Mouse (Mus musculus) left cerebral cortex, adult 11 months (tissue): ENCODE data around the gene Ece1.
"Not testable (repeated sequence)": the region's sequence is repeated elsewhere in the genome, so short reads cannot be mapped to it uniquely, and the experiment has no call there.

Source experiments
- DNase-seq: peaks from one replicate; pipeline ENCODE4 v3.0.0; 2022; ENCODE audit warnings: low spot score

Gene Ece1

DNA sequence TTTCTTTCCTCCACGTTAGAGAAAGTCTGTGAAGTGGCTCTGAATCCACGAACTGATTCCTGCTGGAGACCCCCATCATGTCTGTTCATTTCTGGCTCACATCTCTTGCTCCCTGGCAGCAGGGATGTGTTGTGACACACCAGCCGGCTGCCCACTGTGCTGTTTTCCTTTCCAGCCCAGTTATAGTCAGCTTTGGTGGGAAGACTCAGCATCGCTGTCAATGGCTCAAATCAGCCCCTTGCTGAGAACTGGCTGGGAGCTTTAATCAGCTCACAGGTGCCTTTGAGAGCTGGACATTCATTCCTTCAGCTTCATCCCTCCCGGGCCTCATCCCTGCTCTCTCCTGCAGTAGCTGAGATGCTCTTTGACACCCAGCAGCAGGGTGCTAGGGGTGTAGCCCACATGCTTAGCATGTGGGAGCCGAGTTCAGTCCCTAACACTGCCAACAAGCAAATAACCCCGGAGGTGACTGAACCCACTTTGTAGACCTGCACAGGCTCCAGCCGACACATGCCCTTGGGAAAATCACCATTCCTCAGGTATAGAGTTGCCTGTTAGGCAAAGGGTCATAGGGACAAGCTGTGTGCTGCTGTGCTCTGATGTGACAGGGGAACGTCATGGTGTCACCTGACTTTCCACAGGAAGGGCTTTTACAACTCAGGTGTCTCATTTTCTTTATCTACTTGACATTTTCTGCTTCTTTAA, 80.9 kb downstream of the Ece1 start:
- no peak for DNase-seq

DNA sequence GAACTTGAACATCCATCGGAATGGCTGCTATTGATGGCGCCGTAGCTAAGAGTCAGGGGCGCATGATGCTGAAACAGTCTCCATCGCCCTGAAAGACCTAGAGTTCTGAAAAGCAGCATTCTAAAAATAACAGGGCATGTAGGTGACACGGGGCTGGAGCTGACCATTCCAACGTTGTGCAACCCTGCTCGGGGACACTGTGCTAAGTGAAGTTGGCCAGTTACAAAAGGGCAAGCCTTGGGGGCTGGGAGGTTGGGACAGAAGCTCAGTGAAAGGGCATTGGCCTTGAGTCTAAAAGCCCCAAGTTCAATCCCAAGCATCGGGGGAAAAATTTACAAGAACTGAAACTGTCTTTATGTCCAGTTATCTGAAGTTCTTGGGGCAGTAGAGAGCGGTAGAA, 81.5 kb downstream of the Ece1 start:
- DNase-seq, result no peak

DNA sequence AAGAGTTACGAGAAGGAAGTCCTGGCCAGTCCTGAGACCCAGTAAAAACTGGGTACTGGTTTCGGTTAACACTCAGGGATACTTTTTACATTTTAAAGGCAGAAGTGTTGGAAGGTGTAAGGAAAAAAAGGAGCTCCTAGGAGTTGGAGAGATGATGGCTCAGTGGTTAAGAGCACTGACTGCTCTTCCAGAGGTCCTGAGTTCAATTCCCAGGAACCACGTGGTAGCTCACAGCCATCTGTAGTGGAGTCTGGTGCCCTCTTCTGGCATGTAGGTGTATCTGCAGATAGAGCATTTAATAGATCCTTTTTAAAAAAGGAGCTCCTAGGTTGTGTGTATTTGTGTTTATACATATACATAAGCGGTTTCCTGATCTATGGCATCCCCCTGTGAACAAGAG, 83.3 kb downstream of the Ece1 start:
- no peak for DNase-seq

DNA sequence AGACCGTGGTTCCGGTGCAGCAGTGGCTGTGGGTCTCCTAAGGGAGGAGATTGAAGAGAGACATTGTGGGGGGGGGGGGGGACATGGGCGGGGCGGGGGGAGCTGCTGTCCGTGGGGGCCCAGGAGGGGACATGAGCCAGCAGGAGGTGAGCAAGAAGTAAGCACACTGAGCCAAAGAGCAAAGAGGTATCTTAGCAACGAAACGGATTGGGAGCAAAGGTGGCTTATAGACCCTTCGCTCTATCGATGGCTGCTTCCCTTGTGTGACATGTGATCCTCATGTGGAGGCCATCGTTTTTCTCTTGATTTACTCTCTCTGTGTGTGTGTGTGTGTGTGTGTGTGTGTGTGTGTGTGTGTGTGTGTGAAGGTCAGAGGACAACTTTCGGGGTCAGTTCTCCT, 84.4 kb downstream of the Ece1 start:
- DNase-seq, result no peak

DNA sequence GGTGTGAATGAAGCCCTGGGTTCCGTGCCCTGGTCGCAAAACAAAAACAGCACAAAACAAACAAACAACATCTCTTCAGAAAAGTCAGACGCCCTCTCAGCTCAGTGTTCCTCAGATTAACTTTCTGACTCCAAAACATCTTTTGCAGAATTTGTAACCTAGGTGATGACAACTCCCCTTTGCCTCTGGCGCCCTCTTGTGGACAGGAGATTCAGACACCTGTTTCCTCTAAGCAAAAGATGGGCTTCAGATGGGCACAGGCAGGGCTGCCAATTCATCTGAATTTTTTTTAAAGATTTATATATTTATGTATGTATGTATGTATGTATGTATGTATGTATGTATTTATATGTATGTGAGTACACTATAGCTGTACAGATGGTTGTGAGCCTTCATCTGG, 90.8 kb downstream of the Ece1 start:
- peak; percentile 62 for DNase-seq

DNA sequence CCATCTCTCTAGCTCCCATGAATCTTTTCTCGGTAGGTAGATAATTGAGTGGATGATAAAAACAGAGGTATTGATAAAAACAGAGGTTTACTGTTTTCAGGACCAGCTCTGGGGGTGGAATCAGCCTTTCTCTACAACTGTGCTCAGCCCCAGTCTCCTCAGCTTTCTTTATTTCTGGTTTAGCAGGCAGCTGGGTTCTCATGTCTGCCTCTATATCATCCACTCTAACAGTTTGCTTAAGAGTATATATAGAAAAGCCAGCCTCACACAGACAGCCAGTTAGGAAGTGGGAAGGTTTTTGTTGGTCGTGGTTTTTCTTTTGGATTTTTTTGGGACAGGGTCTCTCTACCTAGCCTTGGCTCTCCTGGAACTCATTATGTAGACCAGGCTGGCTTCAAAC, 92.1 kb downstream of the Ece1 start:
- DNase-seq, result no peak

DNA sequence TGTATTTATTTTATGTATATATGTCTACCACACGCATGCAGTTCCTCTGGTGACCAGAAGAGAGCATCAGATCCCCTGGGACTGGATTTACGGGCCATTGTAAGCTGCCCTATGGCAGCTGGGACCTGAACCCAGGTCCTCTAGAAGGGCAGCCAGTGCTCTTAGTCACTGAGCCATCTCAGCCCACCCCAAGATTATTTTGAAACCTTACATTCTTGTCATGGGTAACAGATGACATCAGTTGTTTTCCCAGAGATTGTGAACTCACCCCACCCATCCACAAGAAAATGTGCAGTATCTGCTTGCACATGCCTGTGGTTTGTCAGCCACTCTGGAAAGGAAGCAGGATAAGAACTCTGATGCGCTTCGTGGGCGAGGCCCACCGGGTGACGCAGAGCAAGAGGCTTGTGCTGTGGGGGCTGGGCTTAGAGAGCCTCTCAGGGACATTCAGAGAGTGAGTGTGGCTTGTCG, 92.9 kb downstream of the Ece1 start:
- no peak for DNase-seq

DNA sequence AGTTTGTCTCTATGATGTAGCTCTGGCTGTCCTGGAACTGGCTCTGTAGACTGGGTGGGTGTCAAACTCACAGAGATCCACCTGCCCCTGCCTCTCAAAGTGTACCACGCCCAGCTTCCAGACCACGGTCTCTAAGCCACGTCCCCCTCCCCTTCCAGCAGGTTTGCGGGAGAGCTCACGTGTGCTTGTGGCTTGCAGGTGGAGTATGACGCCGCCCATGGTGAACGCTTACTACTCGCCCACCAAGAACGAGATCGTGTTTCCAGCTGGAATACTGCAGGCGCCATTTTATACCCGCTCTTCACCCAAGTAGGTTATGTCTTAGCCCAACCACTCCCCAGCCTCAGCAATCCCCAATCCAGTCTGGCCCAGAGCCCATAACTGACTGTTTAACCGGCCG, 94.2 kb downstream of the Ece1 start:
- no peak for DNase-seq

DNA sequence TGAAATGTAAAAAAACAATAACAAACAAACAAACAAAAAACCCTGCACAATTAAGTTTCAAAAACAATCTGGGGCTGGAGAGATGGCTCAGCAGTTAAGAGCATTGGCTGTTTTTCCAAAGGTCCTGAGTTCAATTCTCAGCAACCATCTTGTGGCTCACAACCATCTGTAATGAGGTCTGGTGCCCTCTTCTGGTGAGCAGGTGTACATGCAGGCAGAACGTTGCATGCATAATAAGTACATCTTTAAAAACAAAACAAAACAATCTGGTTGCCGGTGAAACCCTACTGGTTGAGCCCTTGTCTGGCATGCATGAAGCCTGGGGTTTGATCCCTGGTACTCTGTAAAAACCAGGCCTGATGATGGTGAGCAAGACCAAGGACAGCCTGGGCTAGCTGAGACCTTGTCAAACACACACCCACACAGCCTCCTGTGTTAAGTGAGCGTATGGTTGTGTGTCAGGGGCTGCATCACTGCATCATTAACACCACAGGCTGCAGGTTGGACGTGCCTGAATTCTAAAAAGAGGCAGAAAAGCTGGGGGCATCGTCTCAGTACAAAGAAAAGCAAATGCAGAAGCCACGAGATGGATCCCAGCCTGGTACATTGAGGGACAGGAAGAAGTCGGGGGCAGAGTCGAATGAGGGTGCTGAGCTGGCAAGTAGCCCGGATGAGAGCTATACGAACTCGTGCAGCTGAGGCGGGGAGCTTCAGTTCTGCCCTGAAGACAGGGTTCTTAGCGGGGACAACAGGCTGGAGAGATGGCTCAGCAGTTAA, 98.0 kb downstream of the Ece1 start:
- no peak for DNase-seq

DNA sequence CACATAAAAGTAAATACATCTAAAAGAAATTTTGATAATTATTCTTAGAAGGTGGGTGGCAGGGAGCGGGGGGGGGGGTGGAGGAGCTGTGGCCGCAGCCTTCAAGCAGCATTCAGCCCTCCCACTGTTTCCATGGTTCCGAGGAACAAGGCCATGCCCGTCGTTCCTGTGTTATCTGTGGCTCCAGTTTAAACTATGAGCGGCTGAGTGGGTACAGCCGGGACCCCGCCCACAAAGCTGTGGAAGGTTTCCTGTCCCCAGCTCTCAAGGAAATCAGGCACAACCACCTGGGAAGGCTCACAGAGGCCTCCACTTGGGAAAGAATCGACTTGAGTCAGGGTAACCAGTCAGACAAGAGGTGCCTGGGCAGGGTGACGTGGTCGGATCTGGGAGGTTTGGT, 98.7 kb downstream of the Ece1 start:
- DNase-seq, result no peak

DNA sequence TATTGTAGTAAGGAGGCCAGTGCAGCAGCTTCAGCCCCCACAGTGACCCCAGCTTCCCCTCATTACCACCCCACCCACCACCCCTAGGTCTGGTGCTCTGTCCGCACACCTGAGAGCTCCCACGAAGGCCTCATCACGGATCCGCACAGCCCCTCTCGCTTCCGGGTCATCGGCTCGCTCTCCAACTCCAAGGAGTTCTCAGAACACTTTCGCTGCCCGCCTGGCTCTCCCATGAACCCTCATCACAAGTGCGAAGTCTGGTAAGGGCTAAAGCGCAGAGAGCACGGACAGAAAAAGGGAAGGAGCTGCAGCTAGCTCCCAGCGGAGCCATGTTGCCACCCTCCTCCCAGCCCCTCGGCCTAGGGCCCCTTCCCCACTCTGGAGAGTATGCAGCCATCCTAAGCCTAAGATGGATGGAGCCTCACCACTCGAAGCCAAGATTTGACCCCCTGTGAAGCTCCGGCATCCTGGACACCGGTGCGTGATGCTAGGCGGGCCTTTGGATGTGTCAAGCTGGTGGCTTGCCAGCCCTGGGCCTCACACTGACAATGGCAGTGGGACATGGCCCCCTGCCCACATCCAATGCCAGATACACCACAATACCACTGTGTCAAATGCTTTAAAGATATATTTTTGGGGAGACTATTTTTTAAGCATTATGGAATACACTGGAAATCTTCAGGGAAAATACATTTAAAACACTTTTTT, 100.8 kb downstream of the Ece1 start:
- no peak for DNase-seq

DNA sequence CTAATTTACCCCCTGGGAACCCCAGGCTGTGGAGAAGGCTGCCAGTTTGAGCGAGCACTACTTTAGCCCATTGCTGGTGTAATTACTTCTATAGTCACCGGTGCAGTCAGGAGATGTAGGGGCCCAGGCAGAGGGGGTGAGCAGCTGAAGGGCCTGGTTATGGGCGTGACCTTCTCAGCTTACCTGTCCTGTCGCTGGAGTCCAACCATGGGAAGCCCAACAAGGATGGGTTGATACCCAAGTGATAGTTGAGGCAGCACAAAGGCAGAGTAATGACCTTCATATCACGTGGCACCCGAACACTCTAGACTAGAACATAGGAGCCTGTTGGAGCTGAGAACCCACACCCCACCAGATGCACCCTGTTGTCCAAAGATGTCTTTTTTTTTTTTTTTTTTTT, 101.4 kb downstream of the Ece1 start:
- no peak for DNase-seq

DNA sequence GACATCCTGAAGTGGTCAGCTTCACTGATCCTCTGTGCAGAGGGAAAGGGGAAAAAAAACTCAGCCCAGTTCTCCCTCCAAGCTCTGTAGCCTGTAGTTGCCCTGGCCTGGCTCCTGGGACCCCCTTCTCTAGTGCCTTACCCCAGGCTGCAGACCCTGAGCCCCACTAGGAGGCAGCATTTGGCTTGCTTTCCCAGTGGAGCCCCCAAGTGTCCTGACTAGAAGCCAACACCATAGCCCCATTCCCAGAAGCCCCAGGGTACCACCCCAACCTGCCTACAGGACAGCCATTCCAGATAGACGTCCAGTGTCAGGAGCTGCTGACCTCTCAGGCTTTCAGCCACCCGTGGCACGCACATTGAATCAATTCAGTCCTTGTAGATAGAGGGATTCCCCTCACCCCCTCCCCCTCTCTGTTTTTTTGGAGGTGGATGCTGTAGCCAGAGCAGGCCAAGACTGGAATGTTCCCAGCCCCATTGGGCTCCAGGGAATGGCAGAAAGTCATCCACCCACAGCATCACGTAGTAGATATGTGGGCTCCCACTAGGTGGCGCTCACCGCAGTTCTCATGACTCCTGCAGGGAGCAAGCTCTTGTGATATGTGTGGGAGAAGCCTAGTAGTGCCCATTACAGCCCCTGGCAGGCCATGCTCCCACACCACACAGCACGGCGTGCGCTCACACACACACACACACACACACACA, 102.0 kb downstream of the Ece1 start:
- peak; percentile 55 for DNase-seq

DNA sequence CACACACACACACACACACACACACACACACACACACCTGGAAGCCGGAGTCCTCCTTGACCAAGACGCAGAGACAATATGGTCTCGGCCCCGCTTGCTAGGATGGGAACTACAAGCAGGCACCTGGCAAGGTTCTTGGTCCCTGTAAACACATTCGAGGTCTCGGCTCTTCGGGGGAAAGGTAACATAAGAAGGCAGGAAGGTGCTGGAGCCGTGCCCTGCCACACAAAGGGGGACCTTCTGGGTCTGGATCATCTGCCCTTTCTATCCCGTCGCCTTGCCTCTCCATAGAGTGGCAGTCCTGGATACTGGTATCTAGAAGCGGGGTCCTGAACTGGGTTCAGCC, 102.5 kb downstream of the Ece1 start:
- no peak for DNase-seq

DNA sequence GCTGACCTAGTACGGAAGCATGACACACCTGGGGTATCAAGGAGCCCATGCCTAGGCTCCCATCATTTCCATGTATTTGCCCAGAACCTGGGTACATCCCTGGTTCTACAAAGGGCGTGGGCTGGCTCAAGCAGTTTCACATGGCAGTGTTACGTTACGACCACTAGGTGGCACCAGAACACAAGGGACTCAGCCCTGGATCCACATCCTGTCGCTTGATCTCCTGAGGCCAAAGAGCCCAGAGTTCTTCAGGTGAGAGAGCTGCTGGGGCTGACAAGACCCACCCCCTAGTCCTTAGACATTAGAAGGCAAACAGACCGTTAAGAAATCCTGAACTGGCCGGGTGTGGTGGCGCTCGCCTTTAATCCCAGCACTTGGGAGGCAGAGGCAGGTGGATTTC, 106.2 kb downstream of the Ece1 start:
- DNase-seq, result no peak

DNA sequence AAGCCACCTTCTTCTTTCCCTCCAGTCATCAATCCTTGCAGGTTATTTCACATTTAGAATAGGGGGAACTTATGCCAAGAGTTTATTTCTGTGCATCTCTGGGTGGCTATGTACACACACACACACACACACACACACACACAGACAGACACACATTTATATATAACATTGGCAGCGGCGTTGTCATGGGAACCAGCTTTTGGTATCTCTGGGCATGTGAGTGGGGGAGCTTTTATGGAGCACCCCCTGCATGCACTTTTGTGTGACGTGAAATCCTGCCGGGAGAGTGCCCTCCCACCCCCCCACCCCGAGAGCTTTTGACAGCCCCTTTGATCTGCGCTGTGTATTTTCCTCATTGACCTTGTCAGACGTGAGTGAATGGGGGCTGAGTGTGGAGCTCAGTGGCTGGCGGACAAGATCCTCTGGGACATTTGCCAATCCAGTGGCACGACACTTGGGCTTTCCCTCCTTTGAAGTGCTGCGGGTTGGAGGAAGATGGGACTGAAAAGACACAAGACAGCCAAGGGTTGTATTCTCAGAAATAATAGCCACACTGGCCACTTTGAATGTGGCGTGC, 108.7 kb downstream of the Ece1 start:
- not testable (repeated sequence) for DNase-seq

DNA sequence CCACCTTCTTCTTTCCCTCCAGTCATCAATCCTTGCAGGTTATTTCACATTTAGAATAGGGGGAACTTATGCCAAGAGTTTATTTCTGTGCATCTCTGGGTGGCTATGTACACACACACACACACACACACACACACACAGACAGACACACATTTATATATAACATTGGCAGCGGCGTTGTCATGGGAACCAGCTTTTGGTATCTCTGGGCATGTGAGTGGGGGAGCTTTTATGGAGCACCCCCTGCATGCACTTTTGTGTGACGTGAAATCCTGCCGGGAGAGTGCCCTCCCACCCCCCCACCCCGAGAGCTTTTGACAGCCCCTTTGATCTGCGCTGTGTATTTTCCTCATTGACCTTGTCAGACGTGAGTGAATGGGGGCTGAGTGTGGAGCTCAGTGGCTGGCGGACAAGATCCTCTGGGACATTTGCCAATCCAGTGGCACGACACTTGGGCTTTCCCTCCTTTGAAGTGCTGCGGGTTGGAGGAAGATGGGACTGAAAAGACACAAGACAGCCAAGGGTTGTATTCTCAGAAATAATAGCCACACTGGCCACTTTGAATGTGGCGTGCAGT, 112.9 kb downstream of the Ece1 start:
- DNase-seq, result not testable (repeated sequence)

DNA sequence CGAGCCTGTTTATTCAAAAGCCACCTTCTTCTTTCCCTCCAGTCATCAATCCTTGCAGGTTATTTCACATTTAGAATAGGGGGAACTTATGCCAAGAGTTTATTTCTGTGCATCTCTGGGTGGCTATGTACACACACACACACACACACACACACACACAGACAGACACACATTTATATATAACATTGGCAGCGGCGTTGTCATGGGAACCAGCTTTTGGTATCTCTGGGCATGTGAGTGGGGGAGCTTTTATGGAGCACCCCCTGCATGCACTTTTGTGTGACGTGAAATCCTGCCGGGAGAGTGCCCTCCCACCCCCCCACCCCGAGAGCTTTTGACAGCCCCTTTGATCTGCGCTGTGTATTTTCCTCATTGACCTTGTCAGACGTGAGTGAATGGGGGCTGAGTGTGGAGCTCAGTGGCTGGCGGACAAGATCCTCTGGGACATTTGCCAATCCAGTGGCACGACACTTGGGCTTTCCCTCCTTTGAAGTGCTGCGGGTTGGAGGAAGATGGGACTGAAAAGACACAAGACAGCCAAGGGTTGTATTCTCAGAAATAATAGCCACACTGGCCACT, 117.1 kb downstream of the Ece1 start:
- DNase-seq, result not testable (repeated sequence)

DNA sequence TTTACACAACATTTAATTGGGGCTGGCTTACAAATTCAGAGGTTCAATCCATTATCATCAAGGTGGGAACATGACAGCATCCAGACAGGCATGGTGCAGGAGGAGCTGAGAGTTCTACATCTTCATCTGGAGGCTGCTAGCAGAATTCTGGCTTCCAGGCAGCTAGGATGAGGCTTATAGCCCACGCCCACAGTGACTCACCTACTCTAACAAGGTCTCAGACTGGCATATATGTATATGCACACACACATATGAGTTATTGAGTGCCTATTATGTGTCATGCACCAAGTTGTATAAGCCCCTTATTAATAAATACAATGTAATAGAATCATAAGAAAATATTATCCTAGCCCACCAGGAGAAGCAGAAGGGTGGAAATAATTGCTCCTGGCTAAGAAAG, 120.8 kb downstream of the Ece1 start:
- no peak for DNase-seq

DNA sequence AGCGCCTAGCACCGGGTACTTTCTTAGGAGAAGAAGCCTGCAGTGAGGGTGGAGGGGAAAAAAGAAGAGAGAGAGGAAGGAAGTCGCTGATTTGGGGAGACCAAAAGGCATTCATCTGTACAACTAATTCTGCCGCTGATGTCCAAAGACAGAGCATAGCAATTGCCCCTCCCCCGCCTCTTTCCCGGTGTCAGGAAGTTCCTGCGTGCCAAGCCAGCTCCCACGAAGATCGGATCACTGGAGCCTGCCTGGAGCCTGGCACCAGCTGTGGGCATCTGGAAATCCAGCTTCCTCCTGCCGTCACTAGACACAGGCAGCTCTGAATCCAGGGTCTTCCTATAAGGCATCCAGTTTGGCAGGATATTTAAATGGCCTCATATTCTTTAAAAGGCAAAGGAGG, 122.2 kb downstream of the Ece1 start:
- DNase-seq, result no peak

DNA sequence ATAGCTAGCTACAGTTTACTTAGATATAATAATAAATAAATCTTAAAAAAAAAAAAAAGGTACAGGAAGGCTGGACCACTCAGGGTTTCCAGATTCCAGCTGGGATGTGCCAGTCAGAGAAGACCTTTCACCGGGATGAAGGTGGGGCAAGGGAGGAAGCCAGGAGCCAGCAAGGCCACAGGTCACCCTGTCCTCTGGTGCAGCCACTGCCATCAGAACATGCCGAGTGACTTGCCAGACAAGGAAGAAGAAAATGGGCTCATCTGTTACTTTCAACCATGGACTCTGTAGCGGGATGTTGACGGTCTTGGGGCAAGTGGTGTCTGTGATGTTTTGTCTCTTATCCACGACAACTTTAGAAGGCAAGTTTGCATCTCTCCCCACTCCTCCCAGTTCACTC, 122.7 kb downstream of the Ece1 start:
- DNase-seq, result no peak
